Mouse (Mus musculus) kidney, postnatal 0 days (tissue): ENCODE measurements around the gene Notch2. TPM values are rescaled to one million over a fixed set of nuclear protein-coding genes. Genes with fewer than 3 reads are reported as not detected.

Experiments used
- ATAC-seq: fragments of 200-750 bp; cut with Nextera tagmentation; replicated peaks from 2 replicates; pipeline ENCODE4 v1.8.0; 2017; ENCODE audit warnings: low read depth, moderate number of reproducible peaks, moderate TSS enrichment, moderate library complexity; ENCODE audit not compliant: low FRiP score
- DNase-seq: peaks from one replicate; pipeline ENCODE4 v3.0.0-alpha.2; 2016; ENCODE audit warnings: low spot score
- H3K27ac ChIP-seq: fragments of 300-500 bp; sonication (generic); 2 replicates; pipeline ENCODE4 v1.5.1; 2014; ENCODE audit warnings: mild to moderate bottlenecking
- H3K27me3 ChIP-seq: fragments of 300-500 bp; sonication (generic); 2 replicates; pipeline ENCODE4 v1.6.1; 2014; ENCODE audit warnings: low read length, mixed read lengths; ENCODE audit not compliant: insufficient read depth
- H3K36me3 ChIP-seq: fragments of 300-500 bp; sonication (generic); 2 replicates; pipeline ENCODE4 v1.6.1; 2014; ENCODE audit warnings: low read length, mixed read lengths; ENCODE audit not compliant: insufficient read depth
- H3K4me1 ChIP-seq: fragments of 300-500 bp; sonication (generic); replicated peaks from 2 replicates; pipeline ENCODE4 v1.6.1; 2014; ENCODE audit warnings: antibody characterized with exemption, low read length, mixed read lengths; ENCODE audit not compliant: insufficient read depth
- H3K4me2 ChIP-seq: fragments of 300-500 bp; sonication (generic); 2 replicates; pipeline ENCODE4 v1.6.1; 2014; ENCODE audit warnings: mild to moderate bottlenecking, low read length, moderate library complexity, mixed read lengths
- H3K4me3 ChIP-seq: fragments of 300-500 bp; sonication (generic); replicated peaks from 2 replicates; pipeline ENCODE4 v1.5.1; 2014; ENCODE audit warnings: low read depth, low read length
- H3K9ac ChIP-seq: fragments of 300-500 bp; sonication (generic); 2 replicates; pipeline ENCODE4 v1.6.1; 2014; ENCODE audit warnings: low read depth, low read length
- H3K9me3 ChIP-seq: fragments of 300-500 bp; sonication (generic); replicated peaks from 2 replicates; pipeline ENCODE4 v1.6.1; 2016; ENCODE audit warnings: low read length, inconsistent platforms, mixed read lengths
- CTCF ChIP-seq: IDR thresholded peaks from 2 replicates; pipeline ENCODE4 v1.5.1; 2016; ENCODE audit warnings: antibody characterized with exemption, low read depth, mild to moderate bottlenecking, moderate library complexity
- WGBS: fragments of 180-500 bp; shearing (Covaris S2); extraction: QIAGEN DNeasy Blood & Tissue Kit; methylation state at CpG from one replicate; pipeline ENCODE4 v1.1.7; 2014; 5-methylcytosine and 5-hydroxymethylcytosine counted together
- polyA plus RNA-seq: library from polyadenylated mRNA; unstranded; fragments of >200 nt; fragmentation: Nextera tagmentation; extraction: Ambion mirVana; gene quantifications from 2 replicates; pipeline ENCODE4 v1.2.1, GENCODE M21; 2015

Notch2 gene
- polyA plus RNA-seq, 1 experiment from 2014 or later, result 25.2 TPM

GRCm38 (mm10) chr3:98025521-98025920 lies 12.2 kb downstream of the Notch2 start:
- DNase-seq, result no peak
- Histone ChIP-seq H3K4me3 (no peak overlapping the region), H3K4me2 (peak overlapping the region; percentile 47; the same call in 1 of the 2 replicates), H3K9me3 (no peaks in the 10 kb centered on the region), H3K9ac (no peak overlapping the region), H3K27ac (peak overlapping the region; percentile 80), H3K4me1 (peaks cover 54% of the 10 kb centered on the region), H3K27me3 (no peaks in the 10 kb centered on the region), H3K36me3 (no peaks in the 10 kb centered on the region)
- TF ChIP-seq CTCF, result no peak
- WGBS, result 45% methylated on average over 14 of the region's 14 CpGs
- no peak for ATAC-seq

- H3K4me3 ChIP-seq, result no peak overlapping the region
- no peaks in the 10 kb centered on the region for H3K36me3 ChIP-seq
- ATAC-seq (no peak), DNase-seq (no peak)
- no peaks in the 10 kb centered on the region for H3K27me3 ChIP-seq
- no peak overlapping the region for H3K9ac ChIP-seq
- H3K4me2 ChIP-seq, result no peak overlapping the region
- TF ChIP-seq CTCF, result no peak
- H3K4me1 ChIP-seq, result peaks cover 54% of the 10 kb centered on the region
- 31% methylated on average over 10 of the region's 10 CpGs for whole genome bisulfite sequencing
- no peaks in the 10 kb centered on the region for H3K9me3 ChIP-seq
- peak overlapping the region; percentile 80; the same call in 1 of the 2 replicates for H3K27ac ChIP-seq
These were observed 12.9 kb downstream of the Notch2 start for GRCm38 (mm10) chr3:98025921-98026880.

GRCm38 (mm10) chr3:98027371-98027774 lies 14.0 kb downstream of the Notch2 start:
- no peak overlapping the region for H3K4me2 ChIP-seq
- no peaks in the 10 kb centered on the region for H3K9me3 ChIP-seq
- ATAC-seq (no peak), DNase-seq (no peak)
- H3K9ac ChIP-seq, result no peak overlapping the region
- H3K4me3 ChIP-seq, result no peak overlapping the region
- no peaks in the 10 kb centered on the region for H3K36me3 ChIP-seq
- peaks cover 51% of the 10 kb centered on the region for H3K4me1 ChIP-seq
- H3K27me3 ChIP-seq, result no peaks in the 10 kb centered on the region
- WGBS, result 21% methylated on average over 3 of the region's 3 CpGs
- TF ChIP-seq CTCF, result no peak
- peak overlapping the region; percentile 0; the same call in 1 of the 2 replicates for H3K27ac ChIP-seq

GRCm38 (mm10) chr3:98028072-98028471 lies 14.7 kb downstream of the Notch2 start:
- peak overlapping the region; percentile 54 for H3K27ac ChIP-seq
- no peak for TF ChIP-seq CTCF
- no peak for DNase-seq
- no peaks in the 10 kb centered on the region for H3K27me3 ChIP-seq
- no peak overlapping the region for H3K9ac ChIP-seq
- H3K9me3 ChIP-seq, result no peaks in the 10 kb centered on the region
- H3K4me1 ChIP-seq, result peaks cover 55% of the 10 kb centered on the region
- no peaks in the 10 kb centered on the region for H3K36me3 ChIP-seq
- H3K4me2 ChIP-seq, result no peak overlapping the region
- 50% methylated on average over 4 of the region's 4 CpGs for WGBS
- no peak for ATAC-seq
- H3K4me3 ChIP-seq, result no peak overlapping the region

GRCm38 (mm10) chr3:98028936-98029335 lies 15.6 kb downstream of the Notch2 start:
- H3K4me3 ChIP-seq, result no peak overlapping the region
- H3K9me3 ChIP-seq, result no peaks in the 10 kb centered on the region
- H3K4me1 ChIP-seq, result peaks cover 54% of the 10 kb centered on the region
- DNase-seq (no peak), ATAC-seq (no peak)
- H3K4me2 ChIP-seq, result no peak overlapping the region
- WGBS, result 57% methylated on average over 10 of the region's 10 CpGs
- no peaks in the 10 kb centered on the region for H3K36me3 ChIP-seq
- H3K9ac ChIP-seq, result no peak overlapping the region
- H3K27me3 ChIP-seq, result no peaks in the 10 kb centered on the region
- no peak for TF ChIP-seq CTCF
- H3K27ac ChIP-seq, result peak overlapping the region; percentile 47; the same call in 1 of the 2 replicates

GRCm38 (mm10) chr3:98031104-98031503 lies 17.8 kb downstream of the Notch2 start:
- no peak for TF ChIP-seq CTCF
- Histone ChIP-seq H3K36me3 (no peaks in the 10 kb centered on the region), H3K9me3 (no peaks in the 10 kb centered on the region), H3K4me1 (peaks cover 51% of the 10 kb centered on the region), H3K4me2 (no peak overlapping the region), H3K27ac (no peak overlapping the region), H3K9ac (no peak overlapping the region), H3K27me3 (no peaks in the 10 kb centered on the region), H3K4me3 (no peak overlapping the region)
- WGBS, result 70% methylated on average over 7 of the region's 7 CpGs
- ATAC-seq (no peak), DNase-seq (no peak)
